Mouse (Mus musculus): ENCODE data around the gene Plp1. TPM values are rescaled to one million over a fixed set of nuclear protein-coding genes. Genes with fewer than 3 reads are reported as not detected.

Gene Plp1
- polyA plus RNA-seq (2014; fragmentation: Nextera tagmentation; extraction: Ambion mirVana): 4.9 and 5.0 TPM in 2 replicates

- no peak for ATAC-seq (ENCODE audit: insufficient number of reproducible peaks, low FRiP score, low TSS enrichment, low read depth)
- no peaks in the 10 kb centered on the region for H3K36me3 ChIP-seq (ENCODE audit: control insufficient read depth, insufficient read depth, low read length)
- H3K9me3 ChIP-seq (ENCODE audit: control insufficient read depth, low read length): no peaks in the 10 kb centered on the region
- H3K27me3 ChIP-seq (ENCODE audit: control insufficient read depth, insufficient read depth, low read length): peaks cover 7% of the 10 kb centered on the region; the same call in 1 of the 2 replicates
- 38% methylated on average over 1 of the region's 1 CpGs for WGBS
- H3K9ac ChIP-seq (ENCODE audit: low read length): no peak within 1 kb of the TSS
- H3K4me3 ChIP-seq (ENCODE audit: low read depth, low read length): no peak within 1 kb of the TSS
- no peak within 1 kb of the TSS for H3K4me2 ChIP-seq (ENCODE audit: low read depth, severe bottlenecking)
- no peak for DNase-seq (ENCODE audit: low spot score)
- H3K4me1 ChIP-seq (ENCODE audit: control insufficient read depth, insufficient read depth, low read length): no peaks in the 10 kb centered on the region
- H3K27ac ChIP-seq (replicated peaks; ENCODE audit: low read depth, low read length): no peak within 1 kb of the TSS
Observed at GRCm38 (mm10) chrX:136822371-136822770, at the start of gene Plp1. Gene Plp1 (plus strand): TSS chrX:136822671.

- no peaks in the 10 kb centered on the region for H3K4me1 ChIP-seq (ENCODE audit: control insufficient read depth, insufficient read depth, low read length)
Observed at GRCm38 (mm10) chrX:136773035-136773434, 49.4 kb upstream of the Plp1 start.

GRCm38 (mm10) chrX:136778046-136778445 lies 44.4 kb upstream of the Plp1 start:
- DNase-seq (ENCODE audit: low spot score) (no peak), ATAC-seq (ENCODE audit: insufficient number of reproducible peaks, low FRiP score, low TSS enrichment, low read depth) (no peak)
- 78% methylated on average over 3 of the region's 3 CpGs for WGBS
- H3K4me2 ChIP-seq (ENCODE audit: low read depth, severe bottlenecking): no peak overlapping the region
- no peak overlapping the region for H3K27ac ChIP-seq (replicated peaks; ENCODE audit: low read depth, low read length)
- no peak overlapping the region for H3K4me3 ChIP-seq (ENCODE audit: low read depth, low read length)
- H3K9ac ChIP-seq (ENCODE audit: low read length): no peak overlapping the region
- peaks cover 11% of the 10 kb centered on the region; the same call in 1 of the 2 replicates for H3K27me3 ChIP-seq (ENCODE audit: control insufficient read depth, insufficient read depth, low read length)
- H3K9me3 ChIP-seq (ENCODE audit: control insufficient read depth, low read length): no peaks in the 10 kb centered on the region
- H3K36me3 ChIP-seq (ENCODE audit: control insufficient read depth, insufficient read depth, low read length): no peaks in the 10 kb centered on the region
- no peaks in the 10 kb centered on the region for H3K4me1 ChIP-seq (ENCODE audit: control insufficient read depth, insufficient read depth, low read length)

More at GRCm38 (mm10) chrX:136773035-136773434, 49.4 kb upstream of the Plp1 start:
- Histone ChIP-seq H3K27ac (replicated peaks; ENCODE audit: low read depth, low read length) (no peak overlapping the region), H3K9me3 (ENCODE audit: control insufficient read depth, low read length) (no peaks in the 10 kb centered on the region), H3K9ac (ENCODE audit: low read length) (no peak overlapping the region), H3K4me3 (ENCODE audit: low read depth, low read length) (no peak overlapping the region), H3K27me3 (ENCODE audit: control insufficient read depth, insufficient read depth, low read length) (no peaks in the 10 kb centered on the region), H3K4me2 (ENCODE audit: low read depth, severe bottlenecking) (no peak overlapping the region), H3K36me3 (ENCODE audit: control insufficient read depth, insufficient read depth, low read length) (no peaks in the 10 kb centered on the region)
- ATAC-seq (ENCODE audit: insufficient number of reproducible peaks, low FRiP score, low TSS enrichment, low read depth): no peak
- WGBS: 75% methylated on average over 1 of the region's 1 CpGs
- no peak for DNase-seq (ENCODE audit: low spot score)

- DNase-seq (ENCODE audit: low spot score) (no peak), ATAC-seq (ENCODE audit: insufficient number of reproducible peaks, low FRiP score, low TSS enrichment, low read depth) (no peak)
- Histone ChIP-seq H3K27me3 (ENCODE audit: control insufficient read depth, insufficient read depth, low read length) (peaks cover 11% of the 10 kb centered on the region; the same call in 1 of the 2 replicates), H3K27ac (replicated peaks; ENCODE audit: low read depth, low read length) (no peak overlapping the region), H3K4me1 (ENCODE audit: control insufficient read depth, insufficient read depth, low read length) (no peaks in the 10 kb centered on the region), H3K9ac (ENCODE audit: low read length) (no peak overlapping the region), H3K4me2 (ENCODE audit: low read depth, severe bottlenecking) (no peak overlapping the region), H3K36me3 (ENCODE audit: control insufficient read depth, insufficient read depth, low read length) (no peaks in the 10 kb centered on the region), H3K4me3 (ENCODE audit: low read depth, low read length) (no peak overlapping the region), H3K9me3 (ENCODE audit: control insufficient read depth, low read length) (no peaks in the 10 kb centered on the region)
- WGBS: 54% methylated on average over 2 of the region's 2 CpGs
Observed at GRCm38 (mm10) chrX:136779262-136779661, 43.2 kb upstream of the Plp1 start.

- ATAC-seq (ENCODE audit: insufficient number of reproducible peaks, low FRiP score, low TSS enrichment, low read depth): no peak
- peaks cover 11% of the 10 kb centered on the region; the same call in 1 of the 2 replicates for H3K27me3 ChIP-seq (ENCODE audit: control insufficient read depth, insufficient read depth, low read length)
- WGBS: 84% methylated on average over 3 of the region's 3 CpGs
Observed at GRCm38 (mm10) chrX:136780041-136780440, 42.4 kb upstream of the Plp1 start, which contains the start of gene Glra4. Gene Glra4 (minus strand): TSS chrX:136780141.

GRCm38 (mm10) chrX:136789446-136789845 lies 33.0 kb upstream of the Plp1 start:
- Histone ChIP-seq H3K36me3 (ENCODE audit: control insufficient read depth, insufficient read depth, low read length) (no peaks in the 10 kb centered on the region), H3K4me2 (ENCODE audit: low read depth, severe bottlenecking) (no peak overlapping the region), H3K27ac (replicated peaks; ENCODE audit: low read depth, low read length) (no peak overlapping the region), H3K4me3 (ENCODE audit: low read depth, low read length) (no peak overlapping the region), H3K9ac (ENCODE audit: low read length) (no peak overlapping the region), H3K4me1 (ENCODE audit: control insufficient read depth, insufficient read depth, low read length) (no peaks in the 10 kb centered on the region), H3K27me3 (ENCODE audit: control insufficient read depth, insufficient read depth, low read length) (no peaks in the 10 kb centered on the region), H3K9me3 (ENCODE audit: control insufficient read depth, low read length) (no peaks in the 10 kb centered on the region)
- WGBS: 88% methylated on average over 4 of the region's 4 CpGs
- ATAC-seq (ENCODE audit: insufficient number of reproducible peaks, low FRiP score, low TSS enrichment, low read depth) (no peak), DNase-seq (ENCODE audit: low spot score) (no peak)

More at GRCm38 (mm10) chrX:136780041-136780440, 42.4 kb upstream of the Plp1 start, which contains the start of gene Glra4:
- H3K9ac ChIP-seq (ENCODE audit: low read length): no peak within 1 kb of the TSS
- no peak for DNase-seq (ENCODE audit: low spot score)
- H3K27ac ChIP-seq (replicated peaks; ENCODE audit: low read depth, low read length): no peak within 1 kb of the TSS
- no peaks in the 10 kb centered on the region for H3K9me3 ChIP-seq (ENCODE audit: control insufficient read depth, low read length)
- no peak within 1 kb of the TSS for H3K4me2 ChIP-seq (ENCODE audit: low read depth, severe bottlenecking)
- no peak within 1 kb of the TSS for H3K4me3 ChIP-seq (ENCODE audit: low read depth, low read length)
- no peaks in the 10 kb centered on the region for H3K36me3 ChIP-seq (ENCODE audit: control insufficient read depth, insufficient read depth, low read length)
- H3K4me1 ChIP-seq (ENCODE audit: control insufficient read depth, insufficient read depth, low read length): no peaks in the 10 kb centered on the region

GRCm38 (mm10) chrX:136797223-136797622 lies 25.2 kb upstream of the Plp1 start:
- H3K4me1 ChIP-seq (ENCODE audit: control insufficient read depth, insufficient read depth, low read length): no peaks in the 10 kb centered on the region
- ATAC-seq (ENCODE audit: insufficient number of reproducible peaks, low FRiP score, low TSS enrichment, low read depth) (no peak), DNase-seq (ENCODE audit: low spot score) (no peak)
- H3K9me3 ChIP-seq (ENCODE audit: control insufficient read depth, low read length): no peaks in the 10 kb centered on the region
- no peak overlapping the region for H3K9ac ChIP-seq (ENCODE audit: low read length)
- no peaks in the 10 kb centered on the region for H3K36me3 ChIP-seq (ENCODE audit: control insufficient read depth, insufficient read depth, low read length)
- H3K27me3 ChIP-seq (ENCODE audit: control insufficient read depth, insufficient read depth, low read length): no peaks in the 10 kb centered on the region
- H3K4me3 ChIP-seq (ENCODE audit: low read depth, low read length): no peak overlapping the region
- no peak overlapping the region for H3K4me2 ChIP-seq (ENCODE audit: low read depth, severe bottlenecking)
- no peak overlapping the region for H3K27ac ChIP-seq (replicated peaks; ENCODE audit: low read depth, low read length)
- WGBS: 56% methylated on average over 2 of the region's 2 CpGs

- DNase-seq (ENCODE audit: low spot score): no peak
- no peak overlapping the region for H3K27ac ChIP-seq (replicated peaks; ENCODE audit: low read depth, low read length)
- no peak for ATAC-seq (ENCODE audit: insufficient number of reproducible peaks, low FRiP score, low TSS enrichment, low read depth)
- no peaks in the 10 kb centered on the region for H3K36me3 ChIP-seq (ENCODE audit: control insufficient read depth, insufficient read depth, low read length)
- H3K9me3 ChIP-seq (ENCODE audit: control insufficient read depth, low read length): no peaks in the 10 kb centered on the region
- H3K4me1 ChIP-seq (ENCODE audit: control insufficient read depth, insufficient read depth, low read length): no peaks in the 10 kb centered on the region
- peaks cover 7% of the 10 kb centered on the region; the same call in 1 of the 2 replicates for H3K27me3 ChIP-seq (ENCODE audit: control insufficient read depth, insufficient read depth, low read length)
- WGBS: 93% methylated on average over 6 of the region's 6 CpGs
- H3K4me3 ChIP-seq (ENCODE audit: low read depth, low read length): no peak overlapping the region
- H3K9ac ChIP-seq (ENCODE audit: low read length): no peak overlapping the region
- H3K4me2 ChIP-seq (ENCODE audit: low read depth, severe bottlenecking): no peak overlapping the region
Observed at GRCm38 (mm10) chrX:136819752-136820151, 2.7 kb upstream of the Plp1 start.

- no peak overlapping the region for H3K9ac ChIP-seq (ENCODE audit: low read length)
- no peak overlapping the region for H3K27ac ChIP-seq (replicated peaks; ENCODE audit: low read depth, low read length)
- 4% methylated on average over 1 of the region's 1 CpGs for WGBS
- DNase-seq (ENCODE audit: low spot score): peak; percentile 80
- H3K4me2 ChIP-seq (ENCODE audit: low read depth, severe bottlenecking): no peak overlapping the region
- peaks cover 7% of the 10 kb centered on the region; the same call in 1 of the 2 replicates for H3K27me3 ChIP-seq (ENCODE audit: control insufficient read depth, insufficient read depth, low read length)
- ATAC-seq (ENCODE audit: insufficient number of reproducible peaks, low FRiP score, low TSS enrichment, low read depth): no peak
- no peak overlapping the region for H3K4me3 ChIP-seq (ENCODE audit: low read depth, low read length)
- no peaks in the 10 kb centered on the region for H3K4me1 ChIP-seq (ENCODE audit: control insufficient read depth, insufficient read depth, low read length)
- no peaks in the 10 kb centered on the region for H3K9me3 ChIP-seq (ENCODE audit: control insufficient read depth, low read length)
- no peaks in the 10 kb centered on the region for H3K36me3 ChIP-seq (ENCODE audit: control insufficient read depth, insufficient read depth, low read length)
Observed at GRCm38 (mm10) chrX:136820250-136820649, 2.2 kb upstream of the Plp1 start.

All from limb, embryonic 11.5 days (tissue).